Mouse (Mus musculus): Measurements from ENCODE around the gene Dgkq.

The Dgkq gene

GRCm38 (mm10) chr5:108599923-108600322, 69.5 kb downstream of the Dgkq start:
- DNase-seq (ENCODE audit: low spot score): no peak

All from urinary bladder, postnatal 10 days (tissue).